Mouse (Mus musculus) cerebellum, adult 9-11 months (tissue): ENCODE data around the gene Tnip2.

Source experiments
- DNase-seq: peaks from one replicate; pipeline ENCODE4 v3.0.0; 2022

Gene Tnip2

DNA sequence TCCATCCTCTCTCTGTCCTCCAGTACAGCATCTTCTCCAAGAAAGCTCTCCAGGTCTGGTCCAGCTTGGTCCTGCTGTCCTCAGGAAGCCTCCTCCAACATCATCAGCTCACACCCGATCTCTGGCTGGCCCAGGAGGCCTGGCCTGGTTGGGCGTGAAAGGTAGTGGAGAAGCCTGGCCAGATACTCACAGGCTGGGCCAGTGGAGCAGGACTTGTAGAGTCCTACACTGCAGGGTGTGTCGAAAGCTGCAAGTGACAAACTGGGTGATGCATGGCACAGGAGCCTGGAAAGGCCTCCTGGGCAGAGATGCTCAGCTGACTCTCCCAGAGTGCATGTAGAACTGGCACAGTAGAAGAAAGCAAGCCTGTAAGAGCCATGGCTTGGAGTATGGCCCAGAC is 7.5 kb upstream of the Tnip2 start:
- no peak for DNase-seq

GRCm38 (mm10) chr5:34520458-34521209 is 6.8 kb upstream of the Tnip2 start:
- no peak for DNase-seq

DNA sequence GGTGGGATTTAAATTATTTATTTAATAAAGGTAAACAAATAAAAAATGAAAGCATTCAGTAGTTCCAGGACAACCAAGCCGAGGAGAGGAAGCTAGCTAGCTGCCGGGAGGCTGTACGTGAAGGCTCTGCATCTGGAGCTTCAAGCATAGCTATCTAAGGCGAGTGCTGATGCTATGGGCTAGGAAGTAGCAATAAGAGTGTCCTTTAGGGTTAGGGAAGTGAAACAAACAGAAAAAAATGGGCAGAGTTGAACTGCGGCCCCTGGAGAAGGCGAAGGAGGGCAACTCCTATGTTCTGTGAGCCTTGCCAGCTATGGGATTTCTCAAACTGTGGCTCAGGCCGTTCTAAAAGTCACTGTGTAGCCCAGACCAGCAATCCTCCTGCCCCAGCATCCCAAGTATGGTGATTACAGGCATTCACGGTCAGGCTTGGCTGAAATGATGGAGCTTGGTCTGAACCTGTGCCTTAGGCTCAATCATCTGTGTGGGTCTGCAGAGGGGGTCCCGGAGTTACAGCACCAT is 5.7 kb upstream of the Tnip2 start:
- no peak for DNase-seq

GRCm38 (mm10) chr5:34517913-34518312 is 4.1 kb upstream of the Tnip2 start:
- peak; percentile 62 for DNase-seq

DNA sequence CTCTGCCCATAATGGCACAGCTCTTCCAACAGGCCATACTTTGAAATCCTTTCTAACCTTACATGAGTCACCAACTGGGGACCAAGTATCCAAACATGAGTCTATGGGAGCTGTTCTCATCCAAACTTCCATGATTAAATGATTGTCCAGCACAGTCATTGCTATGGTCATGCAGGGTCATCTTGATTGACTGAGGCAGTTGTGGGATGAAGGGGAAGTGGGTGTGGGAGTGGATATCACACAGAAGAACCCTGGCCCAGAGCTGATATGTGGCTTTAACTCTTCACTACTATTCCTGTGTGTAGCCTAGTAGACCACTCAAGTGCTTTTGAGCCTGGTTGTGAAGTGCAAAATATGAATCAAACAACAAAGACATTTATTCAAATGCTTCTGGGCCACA is 1.3 kb upstream of the Tnip2 start:
- DNase-seq = no peak

DNA sequence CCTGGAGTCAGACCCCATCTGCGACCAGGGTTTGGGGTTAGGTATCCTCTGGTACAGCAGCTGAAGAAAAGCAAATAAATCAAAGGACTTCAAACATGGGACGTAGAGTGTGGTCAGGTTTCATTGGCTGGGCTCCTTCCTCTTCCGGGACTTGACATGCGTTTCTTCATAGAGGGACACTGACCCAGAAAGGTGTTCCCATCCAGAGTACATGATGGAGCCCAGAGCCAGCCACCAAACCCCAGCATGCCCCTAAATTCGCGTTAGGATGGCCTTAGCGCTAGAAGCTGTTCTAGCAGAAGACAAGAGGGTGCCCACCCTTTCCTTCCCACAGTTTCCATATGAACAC is 401 bp upstream of the Tnip2 start:
- DNase-seq = no peak

DNA sequence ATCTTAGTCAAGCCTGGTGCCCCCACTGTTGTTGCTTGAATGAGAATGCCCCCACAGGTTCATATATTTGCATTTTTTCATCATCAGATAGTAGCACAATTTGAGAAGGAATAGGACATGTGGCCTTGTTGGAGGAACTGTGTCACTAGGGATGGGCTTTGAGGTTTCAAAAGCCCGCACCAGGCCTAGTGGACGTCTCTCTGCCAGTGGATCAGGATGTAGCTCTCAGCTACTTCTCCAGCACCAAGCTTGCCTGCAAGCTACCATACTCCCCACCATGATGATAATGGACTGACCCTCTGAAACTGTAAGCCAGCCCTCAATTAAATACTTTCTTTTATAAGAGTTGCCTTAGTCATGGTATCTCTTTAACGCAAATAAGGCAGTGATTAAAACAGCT is 1.3 kb downstream of the Tnip2 start:
- no peak for DNase-seq

GRCm38 (mm10) chr5:34502821-34503220 is 11.0 kb downstream of the Tnip2 start:
- no peak for DNase-seq

- no peak for DNase-seq
Measured at GRCm38 (mm10) chr5:34502411-34502810, 11.4 kb downstream of the Tnip2 start.

GRCm38 (mm10) chr5:34501588-34501987 is 12.2 kb downstream of the Tnip2 start:
- DNase-seq = no peak

GRCm38 (mm10) chr5:34500886-34501285 is 12.9 kb downstream of the Tnip2 start:
- DNase-seq = no peak

GRCm38 (mm10) chr5:34496745-34497144 is 17.0 kb downstream of the Tnip2 start:
- no peak for DNase-seq

DNA sequence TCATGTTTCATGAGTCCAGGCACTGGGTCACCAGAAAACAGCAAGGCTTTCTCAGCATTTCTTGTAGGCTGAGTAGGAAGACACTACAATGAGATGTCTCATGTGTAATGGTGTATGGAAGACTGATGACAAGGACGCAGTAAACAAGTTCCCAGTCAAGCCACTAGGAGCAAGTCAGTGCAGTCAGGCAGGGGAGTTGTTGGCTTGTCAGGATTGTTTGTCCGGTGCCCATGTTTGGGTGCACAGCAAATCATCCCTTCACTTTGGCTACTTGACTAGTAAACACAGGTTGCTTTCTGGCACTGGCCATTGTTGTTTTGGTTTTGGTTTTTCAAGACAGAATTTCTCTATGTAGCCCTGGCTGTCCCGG is 24.4 kb downstream of the Tnip2 start:
- DNase-seq = no peak

DNA sequence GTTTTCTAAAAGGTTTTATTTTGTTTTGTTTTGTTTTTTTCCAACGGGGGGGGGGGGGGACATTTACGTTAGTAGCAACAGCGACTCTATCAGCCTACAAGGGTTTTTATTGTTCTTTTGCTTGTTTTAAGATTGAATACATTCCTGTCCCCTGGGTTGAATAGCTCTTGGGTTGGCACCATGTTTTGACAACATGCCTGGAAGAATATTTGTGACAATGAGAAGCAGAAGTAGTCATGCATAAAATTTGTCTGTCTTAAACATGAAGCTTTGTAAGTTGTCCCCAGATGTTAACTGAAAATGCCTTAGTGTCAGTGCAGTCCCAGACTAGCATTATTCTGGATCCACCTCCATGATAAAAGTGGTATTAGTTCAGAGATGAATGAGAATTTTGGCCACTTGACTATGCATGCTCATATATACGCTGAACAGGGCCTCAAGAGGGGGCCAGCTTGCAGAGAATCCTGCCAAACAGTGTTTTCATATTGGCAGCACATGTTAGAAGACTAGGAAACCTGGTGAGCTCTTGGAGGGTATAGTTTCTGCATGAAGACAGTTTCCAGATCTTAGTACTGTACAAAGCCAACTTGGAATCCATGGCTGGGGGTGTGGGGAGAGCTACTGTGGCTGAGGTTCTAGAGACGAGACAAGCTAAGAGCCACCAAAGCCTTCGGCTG is 24.9 kb downstream of the Tnip2 start:
- DNase-seq = no peak

DNA sequence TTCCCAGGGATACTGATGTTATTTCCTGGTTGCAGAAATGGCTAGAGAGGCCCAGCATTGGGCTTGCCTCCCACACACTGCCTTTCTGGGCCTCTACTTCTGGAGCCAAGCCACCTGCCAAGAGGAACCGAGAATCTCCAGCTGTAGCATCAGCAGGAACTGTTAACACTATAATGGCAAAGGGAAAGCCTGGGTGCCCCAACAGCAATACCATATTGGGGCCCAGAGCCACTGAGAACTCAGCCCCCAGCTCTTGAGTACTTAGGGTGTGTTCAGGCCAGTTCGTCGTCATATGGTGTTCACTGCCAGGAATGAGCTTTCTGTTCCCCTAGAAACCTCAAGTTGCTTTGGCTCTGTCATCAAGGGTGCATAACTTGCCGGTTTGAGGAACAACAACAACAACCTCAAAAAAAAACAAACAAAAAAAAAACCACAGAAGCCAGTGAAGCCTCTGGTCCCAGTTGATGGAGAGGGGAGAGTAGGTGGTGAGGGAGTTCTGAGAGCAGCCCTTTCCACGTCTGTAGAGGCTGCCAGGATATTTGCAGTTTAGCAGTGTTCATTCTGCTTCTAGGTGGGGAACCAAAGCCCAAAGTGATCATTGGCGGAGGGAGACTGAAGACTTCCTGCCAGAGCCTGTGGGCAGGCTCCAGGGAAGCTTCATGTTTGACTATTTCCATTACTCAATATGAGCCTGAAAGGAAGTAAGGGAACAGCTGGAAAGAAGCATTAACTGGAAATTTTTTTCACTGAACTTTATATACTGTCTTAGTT is 26.3 kb downstream of the Tnip2 start:
- DNase-seq = no peak

GRCm38 (mm10) chr5:34485731-34486130 is 28.1 kb downstream of the Tnip2 start:
- DNase-seq = no peak

- no peak for DNase-seq
Measured at GRCm38 (mm10) chr5:34480926-34481325, 32.9 kb downstream of the Tnip2 start.

- no peak for DNase-seq
Measured at GRCm38 (mm10) chr5:34468039-34468775, 45.6 kb downstream of the Tnip2 start.

DNA sequence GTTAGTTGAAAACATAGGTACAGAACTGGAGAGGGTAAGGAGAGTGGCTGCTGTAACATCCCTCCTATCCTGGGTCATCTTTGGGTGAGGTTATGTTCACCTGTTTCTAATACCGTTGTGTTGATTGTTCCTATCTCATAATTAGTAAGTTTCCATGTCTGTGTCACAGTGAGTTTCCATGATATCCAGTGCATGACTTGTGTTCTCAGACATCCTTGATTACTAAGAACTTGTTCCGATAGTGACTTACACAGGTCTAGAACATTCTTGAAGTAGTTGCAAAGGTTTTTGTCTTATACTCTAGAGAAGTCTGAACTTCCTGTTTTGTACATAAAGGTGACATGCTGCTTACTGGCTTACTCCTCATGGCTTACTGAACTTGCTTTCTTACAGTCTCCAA is 47.1 kb downstream of the Tnip2 start:
- DNase-seq = no peak

DNA sequence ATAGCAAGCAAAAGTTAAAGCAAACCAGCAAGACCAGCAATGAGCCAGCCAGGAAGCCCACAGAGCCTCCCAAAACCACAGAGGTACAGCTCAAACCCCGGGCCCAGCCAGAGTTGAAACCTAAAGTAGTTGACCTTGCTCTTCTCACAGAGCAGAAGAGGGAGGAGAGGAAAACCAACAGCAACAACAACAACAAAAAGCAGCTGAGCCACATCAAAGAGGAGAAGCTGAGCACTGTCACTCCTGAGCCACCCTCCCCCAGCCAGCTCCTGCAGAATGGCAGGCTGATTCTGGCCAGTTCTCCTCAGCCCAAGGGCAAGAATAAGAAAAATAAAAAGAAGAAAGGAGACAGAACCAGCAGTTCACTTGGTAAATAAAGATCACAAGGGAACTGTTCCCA is 47.7 kb downstream of the Tnip2 start:
- DNase-seq = no peak

DNA sequence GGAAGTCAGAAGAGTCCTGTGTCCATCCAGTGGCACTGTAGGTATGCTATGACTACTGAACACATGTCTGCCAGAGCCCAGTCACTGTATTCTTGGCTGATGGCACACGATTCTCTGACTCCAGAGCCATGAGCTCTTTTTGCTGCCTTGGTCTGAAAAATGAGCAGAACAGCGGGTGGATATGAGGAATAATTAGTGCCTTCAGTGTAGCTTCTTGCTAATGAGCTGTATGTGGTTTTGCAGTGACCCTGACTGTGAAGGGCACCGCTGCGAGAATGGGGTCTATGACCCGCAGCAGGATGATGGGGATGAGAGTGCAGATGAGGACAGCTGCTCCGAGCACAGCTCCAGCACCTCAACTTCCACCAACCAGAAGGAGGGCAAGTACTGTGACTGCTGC is 52.0 kb downstream of the Tnip2 start:
- DNase-seq = no peak

- no peak for DNase-seq
Measured at GRCm38 (mm10) chr5:34461294-34461693, 52.5 kb downstream of the Tnip2 start.

- no peak for DNase-seq
Measured at GRCm38 (mm10) chr5:34458994-34459393, 54.8 kb downstream of the Tnip2 start.
